Mouse (Mus musculus) macrophage (primary cell): ENCODE data around the gene Rpl3. TPM values are rescaled to one million over a fixed set of nuclear protein-coding genes. Genes with fewer than 3 reads are reported as not detected.

Source experiments
- H3K27ac ChIP-seq: fragments of 350-480 bp; formaldehyde crosslinking; 2 replicates; pipeline ENCODE4 v1.9.0; 2021
- H3K36me3 ChIP-seq: fragments of 350-480 bp; formaldehyde crosslinking; 2 replicates; pipeline ENCODE4 v1.9.0; 2021; ENCODE audit errors: inconsistent target
- H3K4me3 ChIP-seq: fragments of 350-480 bp; formaldehyde crosslinking; 2 replicates; pipeline ENCODE4 v1.9.0; 2021; ENCODE audit errors: inconsistent target
- H3K79me2 ChIP-seq: fragments of 350-480 bp; formaldehyde crosslinking; 2 replicates; pipeline ENCODE4 v1.9.0; 2021; ENCODE audit errors: inconsistent target
- WGBS: methylation state at CpG from one replicate; pipeline ENCODE4 v1.1.7; 2026; ENCODE audit warnings: inconsistent platforms; ENCODE audit not compliant: missing documents; 5-methylcytosine and 5-hydroxymethylcytosine counted together
- polyA plus RNA-seq: library from polyadenylated mRNA; stranded (reverse); fragments of 250-400 nt; gene quantifications from 3 replicates; pipeline ENCODE4 v1.2.4, GENCODE M21; 2018; ENCODE audit warnings: inconsistent platforms

The Rpl3 gene
- polyA plus RNA-seq, 1 experiment from 2014 or later: 633 TPM

- Histone ChIP-seq H3K79me2 (no peaks in the 10 kb centered on the region), H3K4me3 (no peak overlapping the region), H3K36me3 (no peaks in the 10 kb centered on the region), H3K27ac (peak overlapping the region; percentile 46)
Measured at GRCm38 (mm10) chr15:80034913-80035312, 56.8 kb downstream of the Rpl3 start.

GRCm38 (mm10) chr15:80034366-80034765 is 57.3 kb downstream of the Rpl3 start:
- no peaks in the 10 kb centered on the region for H3K36me3 ChIP-seq
- 79% methylated on average over 7 of the region's 7 CpGs for WGBS
- no peak overlapping the region for H3K4me3 ChIP-seq
- no peaks in the 10 kb centered on the region for H3K79me2 ChIP-seq
- H3K27ac ChIP-seq: peak overlapping the region; percentile 46

GRCm38 (mm10) chr15:80031133-80031532 is 60.5 kb downstream of the Rpl3 start:
- Histone ChIP-seq H3K79me2 (no peaks in the 10 kb centered on the region), H3K4me3 (no peak overlapping the region), H3K36me3 (no peaks in the 10 kb centered on the region), H3K27ac (peak overlapping the region; percentile 65)
- 95% methylated on average over 4 of the region's 4 CpGs for WGBS

- H3K27ac ChIP-seq: peak overlapping the region; percentile 65
- no peaks in the 10 kb centered on the region for H3K79me2 ChIP-seq
- WGBS: 29% methylated on average over 9 of the region's 10 CpGs
- no peak overlapping the region for H3K4me3 ChIP-seq
- no peaks in the 10 kb centered on the region for H3K36me3 ChIP-seq
Measured at GRCm38 (mm10) chr15:80030399-80030798, 61.3 kb downstream of the Rpl3 start.

GRCm38 (mm10) chr15:80028862-80029261 is 62.8 kb downstream of the Rpl3 start:
- no peak overlapping the region for H3K4me3 ChIP-seq
- H3K27ac ChIP-seq: no peak overlapping the region
- WGBS: 57% methylated on average over 5 of the region's 5 CpGs
- H3K79me2 ChIP-seq: no peaks in the 10 kb centered on the region
- H3K36me3 ChIP-seq: no peaks in the 10 kb centered on the region

Other genes with a start within 250 kb of the Rpl3 start
- 22.8 to 91.0 TPM (median 42.5 TPM) in 3 replicates for gene Apobec3, start 200.2 kb downstream of the Rpl3 start, polyA plus RNA-seq
- 1.2 to 5.5 TPM (median 4.3 TPM) in 3 replicates for gene Cbx7, start 120.7 kb downstream of the Rpl3 start, polyA plus RNA-seq
- gene Pdgfb, start 76.9 kb downstream of the Rpl3 start, polyA plus RNA-seq: 10.0 to 24.1 TPM (median 11.9 TPM) in 3 replicates
- gene Syngr1, start 534 bp downstream of the Rpl3 start, polyA plus RNA-seq: 139 to 428 TPM (median 314 TPM) in 3 replicates
- gene Tab1, start 41.3 kb upstream of the Rpl3 start, polyA plus RNA-seq: 10.5 to 14.4 TPM (median 12.8 TPM) in 3 replicates
- gene Mgat3, start 81.9 kb upstream of the Rpl3 start, polyA plus RNA-seq: 0.03 TPM in 1 of 3 replicates, not detected in the others
- 11.6 to 15.1 TPM (median 13.3 TPM) in 3 replicates for gene Mief1, start 142.2 kb upstream of the Rpl3 start, polyA plus RNA-seq
- gene AC140267.1, start 144.0 kb upstream of the Rpl3 start, polyA plus RNA-seq: not detected in 3 replicates
- 80.3 to 97.1 TPM (median 95.4 TPM) in 3 replicates for gene Atf4, start 163.3 kb upstream of the Rpl3 start, polyA plus RNA-seq
- 26.4 to 49.1 TPM (median 28.5 TPM) in 3 replicates for gene Rps19bp1, start 172.4 kb upstream of the Rpl3 start, polyA plus RNA-seq
- gene Cacna1i, start 195.4 kb upstream of the Rpl3 start, polyA plus RNA-seq: not detected in 3 replicates